Mouse (Mus musculus) liver, postnatal 0 days (tissue): ENCODE measurements at regions not wholly inside any gene's neighbourhood (a gene's known extent, or its start where the extent isn't known, plus 50 kb on each side); places are given as distances from the start of the nearest gene placed in this dataset.

Experiments
- ATAC-seq: fragments of 200-750 bp; cut with Nextera tagmentation; 2 replicates; pipeline ENCODE4 v1.8.0; 2017; ENCODE audit warnings: mild to moderate bottlenecking, moderate library complexity
- DNase-seq: peaks from one replicate; pipeline ENCODE4 v3.0.0-alpha.2; 2016
- H3K27ac ChIP-seq: fragments of 300-500 bp; sonication (generic); 2 replicates; pipeline ENCODE4 v1.5.1; 2014; ENCODE audit warnings: antibody characterized with exemption, moderate library complexity, mild to moderate bottlenecking, low read depth
- H3K27me3 ChIP-seq: fragments of 300-500 bp; sonication (generic); 2 replicates; pipeline ENCODE4 v1.6.1; 2014; ENCODE audit warnings: low read length, control low read depth, mixed read lengths; ENCODE audit not compliant: insufficient read depth
- H3K36me3 ChIP-seq: fragments of 300-500 bp; sonication (generic); replicated peaks from 2 replicates; pipeline ENCODE4 v1.6.1; 2014; ENCODE audit warnings: mild to moderate bottlenecking, control low read depth, low read length, moderate library complexity, mixed read lengths; ENCODE audit not compliant: insufficient read depth
- H3K4me1 ChIP-seq: fragments of 300-500 bp; sonication (generic); 2 replicates; pipeline ENCODE4 v1.6.1; 2014; ENCODE audit warnings: antibody characterized with exemption, mild to moderate bottlenecking, control low read depth; ENCODE audit not compliant: insufficient read depth
- H3K4me2 ChIP-seq: fragments of 300-500 bp; sonication (generic); 2 replicates; pipeline ENCODE4 v1.6.1; 2014; ENCODE audit warnings: low read depth, mild to moderate bottlenecking, low read length, moderate library complexity, mixed read lengths
- H3K4me3 ChIP-seq: fragments of 300-500 bp; sonication (generic); 2 replicates; pipeline ENCODE4 v1.5.1; 2014; ENCODE audit warnings: low read depth, low read length
- H3K9ac ChIP-seq: fragments of 300-500 bp; sonication (generic); replicated peaks from 2 replicates; pipeline ENCODE4 v1.6.1; 2014; ENCODE audit warnings: mild to moderate bottlenecking, moderate library complexity
- H3K9me3 ChIP-seq: fragments of 300-500 bp; sonication (generic); 2 replicates; pipeline ENCODE4 v1.6.1; 2016; ENCODE audit warnings: mild to moderate bottlenecking, control low read depth, low read length, mixed read lengths
- CTCF ChIP-seq: sonication (generic); IDR thresholded peaks from 2 replicates; pipeline ENCODE4 v1.5.1; 2016; ENCODE audit warnings: antibody characterized with exemption, low read depth
- EP300 ChIP-seq: IDR thresholded peaks from 2 replicates; pipeline ENCODE4 v1.6.1; 2016; ENCODE audit warnings: antibody characterized with exemption, low read depth, mild to moderate bottlenecking
- WGBS: fragments of 180-500 bp; shearing (Covaris S2); extraction: QIAGEN DNeasy Blood & Tissue Kit; methylation state at CpG from one replicate; pipeline ENCODE4 v1.1.7; 2014; ENCODE audit not compliant: insufficient replicate concordance; 5-methylcytosine and 5-hydroxymethylcytosine counted together

DNA sequence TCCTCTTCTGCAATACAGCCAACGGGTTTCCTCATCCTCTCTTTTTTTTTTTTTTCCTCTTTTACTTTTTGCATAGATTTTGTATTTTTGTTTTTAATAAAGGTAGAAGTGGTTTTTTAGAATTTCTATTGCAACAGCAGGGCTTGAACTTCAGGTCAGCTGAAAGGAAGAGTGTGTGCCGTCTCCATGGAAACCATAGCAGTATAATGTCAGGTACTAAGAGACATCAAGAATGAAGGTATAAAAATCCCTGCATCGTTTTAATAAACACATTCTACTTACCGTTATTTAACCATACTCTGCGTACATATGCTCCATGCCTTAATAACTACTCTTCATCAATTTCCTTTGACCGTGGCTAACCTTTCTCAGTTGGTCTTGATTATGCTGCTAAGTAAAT, 390.0 kb downstream of the Rwdd3 start:
- Histone ChIP-seq H3K27me3 (no peaks in the 10 kb centered on the region), H3K9me3 (no peaks in the 10 kb centered on the region), H3K4me1 (no peaks in the 10 kb centered on the region), H3K9ac (no peak overlapping the region), H3K4me2 (no peak overlapping the region), H3K4me3 (no peak overlapping the region), H3K27ac (no peak overlapping the region), H3K36me3 (no peaks in the 10 kb centered on the region)
- no peak for ATAC-seq
- 70% methylated on average over 6 of the region's 6 CpGs for WGBS
- DNase-seq = no peak
- TF ChIP-seq CTCF (no peak), EP300 (no peak)

- Histone ChIP-seq H3K4me2 (no peak overlapping the region), H3K4me3 (no peak overlapping the region), H3K9ac (no peak overlapping the region), H3K36me3 (no peaks in the 10 kb centered on the region), H3K27me3 (no peaks in the 10 kb centered on the region), H3K27ac (no peak overlapping the region), H3K4me1 (no peaks in the 10 kb centered on the region), H3K9me3 (no peaks in the 10 kb centered on the region)
- DNase-seq (no peak), ATAC-seq (no peak)
- no peak for TF ChIP-seq EP300
- TF ChIP-seq CTCF = no peak
These were observed 392.4 kb downstream of the Rwdd3 start for GRCm38 (mm10) chr3:120779091-120779490.

DNA sequence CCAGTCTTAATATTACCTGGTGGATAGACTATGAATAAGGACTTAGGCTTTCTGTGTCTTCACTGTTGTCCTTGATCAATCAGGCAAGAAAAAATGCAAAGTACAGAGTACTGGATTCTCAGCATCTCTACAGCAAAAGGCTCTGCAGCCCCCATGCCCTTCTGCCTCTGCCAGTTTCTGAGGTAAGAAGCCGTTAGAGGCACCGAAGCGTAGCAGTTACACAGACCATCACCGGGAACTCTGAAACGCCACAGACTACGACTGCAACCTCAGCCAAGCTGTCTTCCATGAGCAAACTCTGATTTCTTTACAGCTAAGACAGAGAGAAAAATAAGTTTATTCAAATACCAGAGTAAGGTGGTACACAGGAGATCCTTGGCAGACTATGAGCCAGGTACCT, 396.5 kb downstream of the Rwdd3 start:
- Histone ChIP-seq H3K9ac (no peak overlapping the region), H3K27me3 (no peaks in the 10 kb centered on the region), H3K4me2 (no peak overlapping the region), H3K9me3 (no peaks in the 10 kb centered on the region), H3K4me1 (no peaks in the 10 kb centered on the region), H3K4me3 (no peak overlapping the region), H3K36me3 (no peaks in the 10 kb centered on the region), H3K27ac (no peak overlapping the region)
- no peak for DNase-seq
- WGBS = 86% methylated on average over 6 of the region's 6 CpGs
- TF ChIP-seq CTCF = no peak
- no peak for TF ChIP-seq EP300
- no peak for ATAC-seq

DNA sequence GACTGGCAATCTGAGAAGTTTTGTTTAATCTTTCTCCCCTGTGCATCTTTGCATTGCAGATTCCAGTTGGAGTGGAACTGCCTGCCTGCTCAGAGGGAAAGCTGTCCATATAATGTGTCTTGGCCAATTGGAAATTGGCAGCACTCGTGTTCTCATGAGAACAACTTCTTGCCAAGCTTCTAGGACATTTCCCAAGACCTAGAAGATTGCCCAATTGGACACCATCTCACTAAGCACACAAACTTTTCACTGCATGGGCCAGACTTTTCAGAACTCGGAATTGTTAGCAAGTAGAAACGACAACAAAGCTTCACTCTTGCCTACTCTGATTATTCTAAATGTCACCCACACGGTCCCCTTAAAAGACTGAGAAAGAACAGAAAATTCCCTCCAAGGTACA, 409.8 kb downstream of the Rwdd3 start:
- H3K9me3 ChIP-seq = no peaks in the 10 kb centered on the region
- 68% methylated on average over 4 of the region's 4 CpGs for WGBS
- H3K27me3 ChIP-seq = no peaks in the 10 kb centered on the region
- H3K36me3 ChIP-seq = no peaks in the 10 kb centered on the region
- DNase-seq (no peak), ATAC-seq (no peak)
- H3K4me2 ChIP-seq = no peak overlapping the region
- TF ChIP-seq EP300 = no peak
- no peak for TF ChIP-seq CTCF
- no peak overlapping the region for H3K9ac ChIP-seq
- no peaks in the 10 kb centered on the region for H3K4me1 ChIP-seq
- H3K4me3 ChIP-seq = no peak overlapping the region
- H3K27ac ChIP-seq = no peak overlapping the region

DNA sequence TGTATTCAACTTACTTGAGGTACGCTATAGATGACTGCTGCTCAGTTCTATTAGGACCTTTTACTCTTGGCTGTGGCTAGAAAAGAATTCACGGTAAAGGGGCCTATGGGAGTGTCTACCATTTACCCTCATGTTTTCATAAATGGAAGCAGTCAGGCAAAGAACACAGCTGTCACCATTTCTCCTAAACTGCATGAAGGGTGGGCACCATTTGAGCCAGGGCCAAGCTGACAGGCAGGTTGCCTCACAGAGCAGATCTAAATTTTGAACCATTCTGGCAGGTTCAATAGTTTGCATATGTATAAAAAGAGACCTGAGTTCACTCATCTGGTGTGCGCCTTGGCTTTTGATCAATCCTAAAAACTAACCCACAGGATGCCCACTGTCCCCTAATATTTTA, 410.3 kb downstream of the Rwdd3 start:
- H3K9ac ChIP-seq = no peak overlapping the region
- DNase-seq (no peak), ATAC-seq (no peak)
- no peaks in the 10 kb centered on the region for H3K36me3 ChIP-seq
- no peaks in the 10 kb centered on the region for H3K9me3 ChIP-seq
- no peak overlapping the region for H3K4me3 ChIP-seq
- TF ChIP-seq CTCF (no peak), EP300 (no peak)
- H3K4me2 ChIP-seq = no peak overlapping the region
- no peaks in the 10 kb centered on the region for H3K27me3 ChIP-seq
- WGBS = 81% methylated on average over 3 of the region's 3 CpGs
- no peaks in the 10 kb centered on the region for H3K4me1 ChIP-seq
- no peak overlapping the region for H3K27ac ChIP-seq

- no peak for TF ChIP-seq EP300
- TF ChIP-seq CTCF = no peak
- no peaks in the 10 kb centered on the region for H3K4me1 ChIP-seq
- 80% methylated on average over 4 of the region's 4 CpGs for WGBS
These were observed 423.0 kb downstream of the Rwdd3 start for GRCm38 (mm10) chr3:120748513-120748912.

DNA sequence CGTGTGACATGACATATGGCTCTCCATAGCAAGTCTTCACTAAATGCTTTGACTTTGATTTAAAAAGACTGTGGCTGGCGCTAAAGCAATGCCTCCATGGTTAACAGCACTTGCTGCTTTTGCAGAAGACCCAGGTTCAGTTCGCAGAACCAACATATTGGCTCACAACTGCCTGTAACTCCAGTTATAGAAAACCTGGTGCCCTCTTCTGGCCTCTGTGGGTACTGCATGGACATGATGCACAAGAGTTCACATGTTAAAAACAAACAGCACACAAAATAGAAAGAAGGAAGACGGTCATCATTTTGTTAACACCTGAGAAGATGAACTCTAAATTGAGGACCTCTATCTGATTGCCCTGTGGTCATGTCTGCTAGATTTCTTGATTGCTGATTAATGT, 423.8 kb downstream of the Rwdd3 start:
- Histone ChIP-seq H3K4me3 (no peak overlapping the region), H3K36me3 (no peaks in the 10 kb centered on the region), H3K27ac (no peak overlapping the region), H3K9me3 (peaks cover 4% of the 10 kb centered on the region), H3K4me1 (no peaks in the 10 kb centered on the region), H3K4me2 (no peak overlapping the region), H3K27me3 (no peaks in the 10 kb centered on the region), H3K9ac (no peak overlapping the region)
- peak; percentile 28 for DNase-seq
- WGBS = 75% methylated on average over 4 of the region's 4 CpGs
- ATAC-seq = no peak
- TF ChIP-seq EP300 (no peak), CTCF (peak; percentile 47)

More at GRCm38 (mm10) chr3:120748513-120748912, 423.0 kb downstream of the Rwdd3 start:
- Histone ChIP-seq H3K27ac (no peak overlapping the region), H3K4me3 (no peak overlapping the region), H3K4me2 (no peak overlapping the region), H3K9ac (no peak overlapping the region), H3K36me3 (no peaks in the 10 kb centered on the region), H3K27me3 (no peaks in the 10 kb centered on the region), H3K9me3 (no peaks in the 10 kb centered on the region)
- DNase-seq (no peak), ATAC-seq (no peak)
